Mouse (Mus musculus): ENCODE data around the gene Thsd7b.

Gene Thsd7b

DNA sequence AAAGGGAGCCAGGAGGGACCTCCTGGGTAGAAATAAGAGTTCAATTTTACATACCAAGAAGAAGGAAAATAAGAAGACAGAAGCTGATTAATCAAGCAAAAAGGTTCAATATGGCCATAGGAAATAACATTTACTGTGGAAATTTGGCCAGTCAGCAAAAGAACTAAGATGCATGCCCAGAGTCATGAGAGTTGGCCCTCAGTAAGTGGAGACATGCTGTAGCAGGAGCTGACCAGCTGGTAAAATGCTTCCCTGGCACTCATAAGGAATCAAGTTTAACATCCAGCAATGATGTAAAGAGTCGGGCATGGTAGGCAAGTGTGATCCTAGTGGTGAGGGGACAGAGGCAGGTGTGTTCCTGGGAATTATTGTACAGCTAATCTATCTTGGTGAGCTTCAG lies 243.3 kb downstream of the Thsd7b start:
- in situ Hi-C loops (cut with MboI, MseI) = loop anchor here (25.0 kb wide), 1 partner anchor 821 kb away; no protein-coding TSS in a partner anchor

DNA sequence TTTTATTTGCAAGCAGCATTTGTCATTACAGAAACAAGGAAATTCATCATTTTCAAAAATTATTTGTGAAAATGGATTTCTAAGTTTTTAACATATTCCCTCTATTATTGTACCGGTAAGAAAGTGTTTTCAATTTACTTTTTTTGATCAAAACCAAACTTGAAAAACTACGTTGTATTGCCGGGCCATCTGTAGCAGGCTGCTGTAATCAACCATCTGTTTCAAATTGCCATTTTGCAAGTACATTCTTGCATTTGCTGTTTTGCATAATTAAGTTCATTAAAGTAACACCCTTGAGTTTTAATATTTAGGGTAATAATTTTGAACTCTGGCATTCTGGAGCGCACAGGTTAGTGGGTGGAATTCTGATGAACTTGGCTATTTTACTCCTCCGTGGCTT lies 246.6 kb downstream of the Thsd7b start:
- in situ Hi-C loops (cut with MboI, MseI) = loop anchor here (25.0 kb wide), 1 partner anchor 818 kb away; no protein-coding TSS in a partner anchor

DNA sequence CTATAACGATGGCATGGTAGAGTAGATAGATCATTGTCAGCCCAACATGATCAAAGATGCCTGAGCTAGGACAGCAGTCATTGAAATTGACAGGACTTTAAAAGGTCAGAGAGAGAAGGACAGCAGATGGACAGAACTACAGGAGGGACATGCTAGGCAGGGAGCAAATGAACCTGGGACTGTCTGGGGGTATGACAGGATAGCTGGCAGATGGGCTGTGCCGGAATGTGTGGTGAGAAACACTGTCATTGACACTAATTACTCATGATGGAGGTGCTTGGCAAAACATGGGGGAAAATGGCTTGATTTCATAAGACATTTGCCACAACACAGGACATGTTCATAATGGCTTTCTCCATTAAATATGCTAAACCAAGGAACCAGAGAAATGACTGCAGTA lies 253.9 kb downstream of the Thsd7b start:
- in situ Hi-C loops (cut with MboI, MseI) = no loop called here

DNA sequence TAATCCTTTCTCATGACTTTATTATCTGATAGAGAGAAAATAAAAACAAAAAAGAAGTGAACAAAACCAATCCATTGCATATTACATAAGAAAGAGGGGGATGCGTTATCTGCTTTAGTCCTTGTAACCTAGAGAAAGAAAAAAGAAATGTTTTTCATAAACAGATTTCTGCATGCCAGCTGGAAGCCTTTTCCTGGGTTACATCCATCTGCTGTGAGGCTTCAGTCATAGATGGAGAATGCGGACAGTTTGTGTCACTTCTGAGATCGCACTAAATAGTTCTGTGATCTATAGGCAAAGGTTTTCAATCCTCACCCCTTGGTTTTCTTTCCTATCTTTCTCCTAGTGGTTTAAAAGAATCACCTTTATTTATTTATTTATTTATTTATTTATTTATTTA lies 259.1 kb downstream of the Thsd7b start:
- in situ Hi-C loops (cut with MboI, MseI) = no loop called here

- in situ Hi-C loops (cut with MboI, MseI) = no loop called here
These were observed 265.4 kb downstream of the Thsd7b start for GRCm38 (mm10) chr1:129538508-129538907.

GRCm38 (mm10) chr1:129538970-129539369 lies 265.9 kb downstream of the Thsd7b start:
- in situ Hi-C loops (cut with MboI, MseI) = no loop called here

- in situ Hi-C loops (cut with MboI, MseI) = no loop called here
These were observed 267.6 kb downstream of the Thsd7b start for GRCm38 (mm10) chr1:129540751-129541150.

DNA sequence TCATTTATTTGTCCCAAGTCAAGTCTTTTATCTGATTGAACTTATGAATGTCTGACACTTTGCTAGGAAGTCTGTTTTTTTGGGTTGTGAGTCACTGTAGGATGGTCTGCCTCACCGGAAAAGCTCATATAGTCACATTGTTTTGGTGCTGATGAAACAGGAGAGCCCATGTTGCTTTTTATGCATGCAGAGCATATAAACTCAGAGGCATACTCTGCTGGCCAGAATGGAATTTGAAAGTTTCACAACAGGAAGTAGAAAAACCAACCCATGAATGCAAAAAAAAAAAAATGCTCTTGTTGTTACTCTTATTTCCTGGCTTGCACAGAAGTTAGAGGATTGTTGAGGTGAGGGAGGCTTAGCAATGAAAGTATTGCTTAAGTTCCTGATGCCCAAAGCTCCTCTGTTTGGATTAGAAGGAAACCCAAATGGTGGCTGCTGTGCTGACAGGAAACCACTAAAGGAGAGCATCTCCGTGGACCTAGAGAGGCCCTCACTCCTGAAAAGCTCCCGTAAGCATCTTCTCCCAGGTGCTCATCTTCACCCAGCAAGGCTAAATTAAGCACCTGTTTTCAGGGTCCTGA lies 269.6 kb downstream of the Thsd7b start:
- in situ Hi-C loops (cut with MboI, MseI) = no loop called here

- in situ Hi-C loops (cut with MboI, MseI) = no loop called here
These were observed 270.1 kb downstream of the Thsd7b start for GRCm38 (mm10) chr1:129543169-129543568.

DNA sequence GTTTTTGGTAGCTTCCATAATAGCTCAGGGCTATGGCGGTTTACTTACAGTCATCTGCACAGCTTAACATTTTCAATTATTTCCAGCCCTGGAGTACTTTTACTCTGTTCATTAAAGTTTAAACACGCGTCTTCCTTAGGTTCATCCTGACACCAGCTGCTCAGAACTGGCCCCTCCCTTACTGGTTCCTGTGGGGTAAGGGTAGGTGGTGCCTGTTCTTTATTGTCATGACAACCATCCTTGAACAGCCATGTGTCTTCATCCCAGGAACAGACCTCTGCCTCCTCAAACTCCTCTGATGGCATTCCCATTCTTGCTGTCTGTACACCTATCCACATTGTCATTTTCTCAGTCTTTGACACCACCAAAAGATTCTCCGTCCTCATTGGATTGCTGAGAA lies 285.0 kb downstream of the Thsd7b start:
- in situ Hi-C loops (cut with MboI, MseI) = no loop called here

- in situ Hi-C loops (cut with MboI, MseI) = no loop called here
These were observed 286.0 kb downstream of the Thsd7b start for GRCm38 (mm10) chr1:129559137-129559536.

GRCm38 (mm10) chr1:129559812-129560211 lies 286.7 kb downstream of the Thsd7b start:
- in situ Hi-C loops (cut with MboI, MseI) = no loop called here

- in situ Hi-C loops (cut with MboI, MseI) = no loop called here
These were observed 289.6 kb downstream of the Thsd7b start for GRCm38 (mm10) chr1:129562707-129563106.

DNA sequence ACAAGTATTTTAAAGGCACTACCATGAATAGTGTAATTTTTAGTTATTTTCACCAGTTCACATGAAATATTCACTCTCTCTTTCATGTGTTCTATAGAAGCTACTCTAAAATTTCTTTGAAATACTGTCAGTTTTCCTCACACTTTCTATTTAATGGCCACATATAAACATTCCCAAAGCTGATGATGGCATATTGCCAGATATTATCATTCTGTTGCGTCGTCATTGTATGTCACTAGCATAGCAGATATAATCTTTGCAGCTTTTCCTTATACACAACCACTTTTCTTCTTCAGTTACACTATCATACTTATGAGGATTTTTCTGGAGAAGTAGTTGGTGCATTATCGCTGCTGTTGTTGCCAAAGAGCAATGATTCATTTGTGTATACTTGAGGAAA lies 297.4 kb downstream of the Thsd7b start:
- in situ Hi-C loops (cut with MboI, MseI) = no loop called here

DNA sequence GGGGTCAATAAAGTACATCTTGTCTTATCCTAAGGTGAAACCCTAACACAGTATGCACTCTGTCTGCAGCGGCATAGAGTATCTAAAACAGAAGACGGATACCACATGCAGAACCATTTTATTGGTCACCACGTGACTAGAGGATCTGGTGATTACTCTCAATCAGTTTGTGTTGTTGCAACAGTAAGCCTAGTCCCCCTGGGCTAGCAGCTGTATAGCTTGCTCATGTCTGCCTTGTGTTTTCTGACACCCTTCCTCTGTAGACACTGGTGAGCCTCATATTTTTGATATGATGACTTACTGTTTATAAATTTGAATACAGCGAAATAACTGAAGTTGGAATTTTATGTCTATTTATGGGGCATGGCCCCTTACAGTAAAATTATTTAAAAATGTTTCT lies 306.9 kb downstream of the Thsd7b start:
- in situ Hi-C loops (cut with MboI, MseI) = no loop called here

GRCm38 (mm10) chr1:129586635-129587034 lies 313.5 kb downstream of the Thsd7b start:
- in situ Hi-C loops (cut with MboI, MseI) = no loop called here

GRCm38 (mm10) chr1:129589366-129590002 lies 316.4 kb downstream of the Thsd7b start:
- in situ Hi-C loops (cut with MboI, MseI) = no loop called here

GRCm38 (mm10) chr1:129595447-129595846 lies 322.3 kb downstream of the Thsd7b start:
- in situ Hi-C loops (cut with MboI, MseI) = no loop called here

GRCm38 (mm10) chr1:129600933-129601332 lies 327.8 kb downstream of the Thsd7b start:
- in situ Hi-C loops (cut with MboI, MseI) = no loop called here

DNA sequence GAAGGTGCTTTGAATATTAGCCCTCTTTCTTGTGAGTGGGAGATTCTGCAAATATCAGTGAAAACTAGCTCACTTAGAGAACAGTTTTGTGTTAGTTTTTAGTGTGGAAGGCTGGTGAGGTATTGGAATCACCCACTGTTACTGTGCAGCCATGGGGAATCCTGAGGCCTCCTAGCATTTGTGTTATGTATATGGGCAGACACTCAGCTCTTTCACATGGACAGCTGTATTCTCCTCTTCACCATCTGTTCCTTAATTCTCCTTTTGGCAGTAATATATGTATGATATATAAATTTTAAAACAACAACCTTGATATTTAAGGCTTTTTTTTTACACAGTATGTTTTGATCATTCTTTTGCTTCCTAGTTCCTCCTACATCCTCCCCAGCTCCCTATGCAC lies 329.2 kb downstream of the Thsd7b start:
- in situ Hi-C loops (cut with MboI, MseI) = no loop called here

GRCm38 (mm10) chr1:129608395-129608794 lies 335.3 kb downstream of the Thsd7b start:
- in situ Hi-C loops (cut with MboI, MseI) = no loop called here

DNA sequence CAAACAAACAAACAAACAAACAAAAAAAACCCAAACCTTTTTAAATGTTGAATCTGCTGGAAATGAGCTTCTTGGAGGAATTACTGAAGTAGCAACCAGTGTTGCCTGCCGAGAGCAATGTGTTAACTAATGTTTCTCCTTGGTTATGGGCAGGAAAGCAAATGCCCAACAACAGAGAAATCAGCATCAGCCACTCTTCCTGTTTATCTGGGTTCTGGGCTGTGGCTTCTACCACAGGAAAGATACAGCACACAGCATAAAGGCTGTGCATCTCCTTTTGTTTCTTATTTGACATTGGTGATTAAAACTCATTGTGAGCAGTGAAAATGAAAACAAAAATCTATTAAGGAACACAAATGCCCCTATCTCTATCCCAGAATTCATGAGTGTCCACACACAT lies 343.0 kb downstream of the Thsd7b start:
- in situ Hi-C loops (cut with MboI, MseI) = no loop called here

DNA sequence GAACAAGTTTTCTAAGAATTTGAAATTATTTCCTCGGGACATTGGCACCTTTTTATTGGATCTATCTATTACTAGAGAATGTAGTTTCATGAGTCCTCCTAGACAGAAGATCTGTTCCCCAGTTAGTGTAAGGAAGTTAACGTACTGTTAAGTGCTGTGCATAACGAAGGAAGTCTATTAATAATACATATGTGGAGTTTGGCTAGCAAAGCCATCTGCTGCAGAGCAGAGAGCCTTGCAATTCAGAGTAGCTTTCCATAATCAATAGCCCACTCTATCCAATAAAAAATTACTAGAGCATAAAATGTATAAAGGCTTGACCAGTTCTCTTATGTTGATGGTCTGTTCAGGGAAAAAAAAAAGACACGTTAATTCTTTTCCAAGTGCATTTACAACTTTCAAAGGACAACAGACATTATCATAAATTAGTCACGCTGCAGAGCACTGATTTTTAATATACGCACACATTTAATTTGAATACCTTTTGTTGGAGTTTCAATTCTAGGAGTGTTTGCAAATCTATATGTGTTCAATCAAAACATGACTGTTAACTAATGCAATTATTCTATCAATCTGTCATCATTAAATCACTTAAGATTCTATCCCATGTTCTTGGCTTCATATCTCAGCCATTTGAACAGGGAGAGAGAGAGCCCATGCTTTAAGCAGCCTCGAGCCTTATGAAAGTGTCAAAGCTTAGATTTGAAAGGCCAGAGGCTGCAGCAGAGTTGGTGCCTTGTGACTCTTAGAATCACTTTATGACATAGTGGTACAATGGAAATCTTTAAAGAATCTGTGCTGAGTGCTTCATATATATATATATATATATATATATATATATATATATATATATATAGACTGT lies 346.6 kb downstream of the Thsd7b start:
- in situ Hi-C loops (cut with MboI, MseI) = no loop called here
